Mouse (Mus musculus): ENCODE results near the gene Syt2. TPM values are rescaled to one million over a fixed set of nuclear protein-coding genes. Genes with fewer than 3 reads are reported as not detected.

The Syt2 gene
- 0.01 TPM in 2 replicates for polyA plus RNA-seq (2012)

- peak within 1 kb of the TSS; percentile 20 for H3K4me3 ChIP-seq (replicated peaks)
- H3K4me1 ChIP-seq (ENCODE audit: control insufficient read depth), result peaks cover 7% of the 10 kb centered on the region
- H3K27me3 ChIP-seq (ENCODE audit: control insufficient read depth), result peaks cover 91% of the 10 kb centered on the region
- no peaks in the 10 kb centered on the region for H3K36me3 ChIP-seq (ENCODE audit: control insufficient read depth)
- peaks cover 5% of the 10 kb centered on the region; the same call in 1 of the 2 replicates for H3K9me3 ChIP-seq (ENCODE audit: control insufficient read depth, low read length)
- no peak for TF ChIP-seq TAL1 (IDR thresholded peaks at IDR 0.05; ENCODE audit: low read length)
Observed at GRCm38 (mm10) chr1:134646261-134646962, at the start of gene Syt2. Syt2 (plus strand) TSS chr1:134646677.

- no peak for TF ChIP-seq GATA1 (IDR thresholded peaks at IDR 0.05; ENCODE audit: low read length)
- no peak for TF ChIP-seq TAL1 (IDR thresholded peaks at IDR 0.05; ENCODE audit: low read length)
- Histone ChIP-seq H3K9me3 (ENCODE audit: control insufficient read depth, low read length) (no peaks in the 10 kb centered on the region), H3K36me3 (ENCODE audit: control insufficient read depth) (peaks cover 3% of the 10 kb centered on the region), H3K27me3 (ENCODE audit: control insufficient read depth) (no peaks in the 10 kb centered on the region), H3K4me1 (ENCODE audit: control insufficient read depth) (peaks cover 3% of the 10 kb centered on the region), H3K4me3 (replicated peaks) (no peak overlapping the region)
Observed at GRCm38 (mm10) chr1:134597339-134598054, 49.0 kb upstream of the Syt2 start.

- Histone ChIP-seq H3K36me3 (ENCODE audit: control insufficient read depth) (peaks cover 5% of the 10 kb centered on the region; the same call in 1 of the 2 replicates), H3K9me3 (ENCODE audit: control insufficient read depth, low read length) (no peaks in the 10 kb centered on the region)
- TF ChIP-seq TAL1 (IDR thresholded peaks at IDR 0.05; ENCODE audit: low read length) (no peak), GATA1 (IDR thresholded peaks at IDR 0.05; ENCODE audit: low read length) (no peak)
Observed at GRCm38 (mm10) chr1:134604086-134604485, 42.4 kb upstream of the Syt2 start.

GRCm38 (mm10) chr1:134605670-134606069 is 40.8 kb upstream of the Syt2 start:
- H3K9me3 ChIP-seq (ENCODE audit: control insufficient read depth, low read length), result no peaks in the 10 kb centered on the region
- no peak for TF ChIP-seq GATA1 (IDR thresholded peaks at IDR 0.05; ENCODE audit: low read length)
- no peak for TF ChIP-seq TAL1 (IDR thresholded peaks at IDR 0.05; ENCODE audit: low read length)
- H3K36me3 ChIP-seq (ENCODE audit: control insufficient read depth), result peaks cover 5% of the 10 kb centered on the region; the same call in 1 of the 2 replicates
- peaks cover 5% of the 10 kb centered on the region; the same call in 1 of the 2 replicates for H3K4me1 ChIP-seq (ENCODE audit: control insufficient read depth)
- no peak overlapping the region for H3K4me3 ChIP-seq (replicated peaks)
- H3K27me3 ChIP-seq (ENCODE audit: control insufficient read depth), result no peaks in the 10 kb centered on the region

More at GRCm38 (mm10) chr1:134604086-134604485, 42.4 kb upstream of the Syt2 start:
- Histone ChIP-seq H3K4me1 (ENCODE audit: control insufficient read depth) (peaks cover 5% of the 10 kb centered on the region; the same call in 1 of the 2 replicates), H3K27me3 (ENCODE audit: control insufficient read depth) (no peaks in the 10 kb centered on the region), H3K4me3 (replicated peaks) (no peak overlapping the region)

- Histone ChIP-seq H3K4me3 (replicated peaks) (no peak overlapping the region), H3K36me3 (ENCODE audit: control insufficient read depth) (peaks cover 5% of the 10 kb centered on the region; the same call in 1 of the 2 replicates), H3K27me3 (ENCODE audit: control insufficient read depth) (no peaks in the 10 kb centered on the region), H3K9me3 (ENCODE audit: control insufficient read depth, low read length) (no peaks in the 10 kb centered on the region), H3K4me1 (ENCODE audit: control insufficient read depth) (peaks cover 5% of the 10 kb centered on the region; the same call in 1 of the 2 replicates)
- TF ChIP-seq TAL1 (IDR thresholded peaks at IDR 0.05; ENCODE audit: low read length), result no peak
- no peak for TF ChIP-seq GATA1 (IDR thresholded peaks at IDR 0.05; ENCODE audit: low read length)
Observed at GRCm38 (mm10) chr1:134606381-134606780, 40.1 kb upstream of the Syt2 start.

GRCm38 (mm10) chr1:134607279-134607678 is 39.2 kb upstream of the Syt2 start:
- Histone ChIP-seq H3K4me3 (replicated peaks) (no peak overlapping the region), H3K4me1 (ENCODE audit: control insufficient read depth) (peaks cover 5% of the 10 kb centered on the region; the same call in 1 of the 2 replicates), H3K9me3 (ENCODE audit: control insufficient read depth, low read length) (no peaks in the 10 kb centered on the region), H3K36me3 (ENCODE audit: control insufficient read depth) (peaks cover 5% of the 10 kb centered on the region; the same call in 1 of the 2 replicates), H3K27me3 (ENCODE audit: control insufficient read depth) (no peaks in the 10 kb centered on the region)
- no peak for TF ChIP-seq GATA1 (IDR thresholded peaks at IDR 0.05; ENCODE audit: low read length)
- TF ChIP-seq TAL1 (IDR thresholded peaks at IDR 0.05; ENCODE audit: low read length), result no peak

- TF ChIP-seq TAL1 (IDR thresholded peaks at IDR 0.05; ENCODE audit: low read length) (no peak), GATA1 (IDR thresholded peaks at IDR 0.05; ENCODE audit: low read length) (no peak)
- no peaks in the 10 kb centered on the region for H3K9me3 ChIP-seq (ENCODE audit: control insufficient read depth, low read length)
- H3K4me3 ChIP-seq (replicated peaks), result no peak overlapping the region
- H3K36me3 ChIP-seq (ENCODE audit: control insufficient read depth), result peaks cover 9% of the 10 kb centered on the region
- no peaks in the 10 kb centered on the region for H3K27me3 ChIP-seq (ENCODE audit: control insufficient read depth)
- peaks cover 8% of the 10 kb centered on the region; the same call in 1 of the 2 replicates for H3K4me1 ChIP-seq (ENCODE audit: control insufficient read depth)
Observed at GRCm38 (mm10) chr1:134609172-134609571, 37.3 kb upstream of the Syt2 start.

GRCm38 (mm10) chr1:134614554-134614953 is 31.9 kb upstream of the Syt2 start:
- H3K9me3 ChIP-seq (ENCODE audit: control insufficient read depth, low read length), result no peaks in the 10 kb centered on the region
- peaks cover 16% of the 10 kb centered on the region for H3K4me1 ChIP-seq (ENCODE audit: control insufficient read depth)
- H3K4me3 ChIP-seq (replicated peaks), result no peak overlapping the region
- peaks cover 16% of the 10 kb centered on the region for H3K36me3 ChIP-seq (ENCODE audit: control insufficient read depth)
- no peaks in the 10 kb centered on the region for H3K27me3 ChIP-seq (ENCODE audit: control insufficient read depth)
- no peak for TF ChIP-seq GATA1 (IDR thresholded peaks at IDR 0.05; ENCODE audit: low read length)
- no peak for TF ChIP-seq TAL1 (IDR thresholded peaks at IDR 0.05; ENCODE audit: low read length)

- no peak for TF ChIP-seq TAL1 (IDR thresholded peaks at IDR 0.05; ENCODE audit: low read length)
- no peak for TF ChIP-seq GATA1 (IDR thresholded peaks at IDR 0.05; ENCODE audit: low read length)
- no peaks in the 10 kb centered on the region for H3K27me3 ChIP-seq (ENCODE audit: control insufficient read depth)
- peaks cover 16% of the 10 kb centered on the region for H3K4me1 ChIP-seq (ENCODE audit: control insufficient read depth)
- no peak overlapping the region for H3K4me3 ChIP-seq (replicated peaks)
- no peaks in the 10 kb centered on the region for H3K9me3 ChIP-seq (ENCODE audit: control insufficient read depth, low read length)
- H3K36me3 ChIP-seq (ENCODE audit: control insufficient read depth), result peaks cover 18% of the 10 kb centered on the region
Observed at GRCm38 (mm10) chr1:134614988-134615387, 31.5 kb upstream of the Syt2 start.

Data from erythroblast, embryonic 14.5 days (primary cell).